Mouse (Mus musculus): ENCODE measurements around the gene Ston2.

DNA sequence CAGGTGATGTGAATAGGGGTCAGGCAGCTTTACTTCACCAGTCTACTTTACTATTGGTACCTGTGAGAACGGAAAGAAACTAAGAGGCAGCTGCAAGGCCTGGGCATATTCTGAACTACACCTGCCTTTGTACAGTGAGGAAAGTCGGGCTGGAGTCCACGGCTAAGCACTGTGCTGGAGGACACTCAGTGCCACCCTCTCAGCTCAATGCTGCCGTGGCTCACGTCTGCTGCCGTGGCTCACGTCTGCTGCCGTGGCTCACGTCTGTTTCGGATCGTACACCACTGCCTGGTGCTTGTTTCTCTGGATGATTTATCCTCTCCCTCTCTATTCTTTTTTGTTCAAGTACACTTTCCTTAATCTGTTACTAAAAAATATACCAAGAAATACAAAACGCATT lies 32.3 kb upstream of the Ston2 start:
- TF ChIP-seq CTCF (IDR thresholded peaks at IDR 0.05; ENCODE audit: low read depth, low read length) = no peak
- TF ChIP-seq TAL1 (conservative IDR thresholded peaks at IDR 0.05; ENCODE audit: low read depth, low read length) = no peak

Measured in G1E (cell line).